14 mouse cellular contexts compared by ENCODE assay signal in the genomic region with DNA sequence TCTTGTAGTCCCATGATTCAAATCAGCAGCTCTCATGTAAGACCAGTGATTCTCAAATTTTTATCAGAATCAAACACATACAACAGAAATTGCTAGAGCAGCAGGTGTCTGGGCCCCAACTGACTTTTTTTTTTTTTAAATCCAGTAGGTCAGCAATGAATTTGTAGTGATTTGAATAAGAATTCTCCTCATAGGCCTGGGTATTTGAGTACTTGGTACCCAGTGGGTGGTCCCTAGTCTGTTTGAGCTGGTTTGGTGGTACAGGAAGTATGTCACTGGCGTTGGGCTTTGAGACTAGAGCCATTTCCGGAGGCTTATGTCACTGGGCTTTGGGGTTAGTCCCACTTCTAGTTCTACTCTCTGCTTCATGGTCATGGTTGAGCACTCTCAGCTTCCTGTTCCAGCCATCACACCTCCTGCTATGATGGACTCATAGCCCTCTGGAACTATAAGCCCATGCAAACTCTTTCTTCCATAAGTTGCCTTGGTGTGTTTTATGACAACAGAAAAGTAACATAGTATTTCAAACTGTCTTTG.
"Had no signal": no experiment of that assay in that cellular context is flagged by ENCODE, and none has a peak within 500 bp of the region (broad histone marks: within the 10 kb centered on the region; RNA-seq: fewer than 3 reads in every experiment).

No protein-coding gene starts in this region.

- DNase-seq: kidney, adult 18-20 months; kidney, adult 9 months; kidney, postnatal 14 days; kidney, postnatal 4 days; liver, embryonic 13.5 days; lung, adult 2 months; lung, postnatal 14 days; lung, postnatal 4 days; thymus, postnatal 14 days; thymus, postnatal 4 days had no signal

- H3K27ac ChIP-seq: liver, embryonic 13.5 days; midbrain, embryonic 12.5 days; neural tube, embryonic 13.5 days; stomach, embryonic 15.5 days had no signal

- H3K36me3 ChIP-seq: liver, embryonic 13.5 days; midbrain, embryonic 12.5 days; neural tube, embryonic 13.5 days; stomach, embryonic 15.5 days had no signal

- H3K4me3 ChIP-seq: liver, embryonic 13.5 days; midbrain, embryonic 12.5 days; myocyte; neural tube, embryonic 13.5 days; stomach, embryonic 15.5 days had no signal

- H3K27me3 ChIP-seq: liver, embryonic 13.5 days; midbrain, embryonic 12.5 days; neural tube, embryonic 13.5 days; stomach, embryonic 15.5 days had no signal

- H3K9me3 ChIP-seq: liver, embryonic 13.5 days; midbrain, embryonic 12.5 days; neural tube, embryonic 13.5 days; stomach, embryonic 15.5 days had no signal

- H3K9ac ChIP-seq: liver, embryonic 13.5 days; midbrain, embryonic 12.5 days; neural tube, embryonic 13.5 days; stomach, embryonic 15.5 days had no signal

- H3K4me1 ChIP-seq: liver, embryonic 13.5 days; midbrain, embryonic 12.5 days; neural tube, embryonic 13.5 days had no signal

- H3K4me2 ChIP-seq: liver, embryonic 13.5 days; midbrain, embryonic 12.5 days; neural tube, embryonic 13.5 days; stomach, embryonic 15.5 days had no signal
